12 mouse cellular contexts compared by ENCODE assay signal in the genomic region with DNA sequence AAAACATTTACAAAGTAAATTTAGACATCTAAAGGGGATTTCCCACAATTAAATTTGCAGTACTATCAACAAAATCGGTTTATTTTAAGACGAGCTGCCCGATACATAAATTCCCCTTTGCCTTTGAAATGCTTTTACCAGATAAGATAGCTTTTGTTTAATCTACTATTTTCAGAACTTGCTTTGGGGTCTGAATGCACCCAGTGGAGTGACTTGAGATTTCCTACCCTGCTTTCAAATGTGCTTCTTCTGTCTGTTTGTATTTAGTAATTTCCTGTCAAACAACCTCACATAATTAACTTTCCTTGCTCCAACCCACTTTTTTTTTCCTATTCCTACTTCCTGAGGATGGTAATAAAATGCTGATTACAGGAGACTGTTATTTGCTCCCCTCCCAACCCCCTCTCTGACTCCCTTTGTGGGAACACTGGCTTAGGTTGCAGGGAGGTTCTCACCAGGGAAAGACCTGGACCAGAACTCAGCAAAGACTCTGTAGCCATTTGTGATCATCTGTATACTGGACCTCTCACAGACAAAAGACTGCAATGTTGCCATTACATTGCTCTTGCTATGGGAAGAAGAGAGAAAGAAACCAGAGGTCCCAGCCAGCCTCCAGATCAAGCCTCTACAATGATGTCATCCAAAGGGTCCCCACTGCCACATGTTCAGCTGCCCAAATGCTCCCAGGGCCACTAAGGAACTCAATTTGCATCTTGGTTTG.
DNase-seq lines count a peak whose midpoint lies in the region; ATAC-seq and TF ChIP-seq lines count a peak whose summit lies in the region.
"Had no signal": no experiment of that assay in that cellular context is flagged by ENCODE, and none has a peak within 500 bp of the region (broad histone marks: within the 10 kb centered on the region; RNA-seq: fewer than 3 reads in every experiment).

No protein-coding gene starts in this region.

- peaks cover 16% of the 10 kb centered on the region for H3K4me1 ChIP-seq in hindbrain, embryonic 12.5 days
- peaks cover 8% of the 10 kb centered on the region for H3K4me1 ChIP-seq in hindbrain, embryonic 14.5 days (replicated peaks; ENCODE audit: control insufficient read depth, insufficient read depth, low read length)
- peaks cover 14% of the 10 kb centered on the region for H3K4me1 ChIP-seq in neural tube, embryonic 12.5 days
- peaks cover 18% of the 10 kb centered on the region for H3K4me1 ChIP-seq in neural tube, embryonic 15.5 days
- peaks cover 17% of the 10 kb centered on the region for H3K4me1 ChIP-seq in forebrain, embryonic 15.5 days

- H3K27me3 ChIP-seq in hindbrain, embryonic 12.5 days, result no peaks in the 10 kb centered on the region
- H3K27me3 ChIP-seq in hindbrain, embryonic 14.5 days (ENCODE audit: control insufficient read depth, insufficient read depth, low read length), result no peaks in the 10 kb centered on the region
- no peaks in the 10 kb centered on the region for H3K27me3 ChIP-seq in neural tube, embryonic 12.5 days (replicated peaks)
- H3K27me3 ChIP-seq in neural tube, embryonic 15.5 days (replicated peaks), result no peaks in the 10 kb centered on the region
- no peaks in the 10 kb centered on the region for H3K27me3 ChIP-seq in forebrain, embryonic 15.5 days
- H3K27me3 ChIP-seq: heart, embryonic 15.5 days had no signal

- H3K9me3 ChIP-seq in hindbrain, embryonic 12.5 days (replicated peaks), result no peaks in the 10 kb centered on the region
- H3K9me3 ChIP-seq in hindbrain, embryonic 14.5 days (ENCODE audit: control insufficient read depth, low read length), result no peaks in the 10 kb centered on the region
- H3K9me3 ChIP-seq in neural tube, embryonic 12.5 days, result 0 out of 2 replicates have a peak, but pooled peaks cover 5% of the 10 kb centered on the region
- H3K9me3 ChIP-seq in neural tube, embryonic 15.5 days (replicated peaks), result no peaks in the 10 kb centered on the region
- no peaks in the 10 kb centered on the region for H3K9me3 ChIP-seq in forebrain, embryonic 15.5 days
- H3K9me3 ChIP-seq: heart, embryonic 15.5 days had no signal

- 0 out of 2 replicates have a peak overlapping the region, but pooled peaks have one; percentile 32 for H3K27ac ChIP-seq in hindbrain, embryonic 12.5 days
- no peak overlapping the region for H3K27ac ChIP-seq in hindbrain, embryonic 14.5 days
- H3K27ac ChIP-seq in neural tube, embryonic 12.5 days, result no peak overlapping the region
- no peak overlapping the region; the same call in 1 of the 2 replicates for H3K27ac ChIP-seq in neural tube, embryonic 15.5 days (replicated peaks)
- H3K27ac ChIP-seq in forebrain, embryonic 15.5 days (replicated peaks), result 0 out of 2 replicates have a peak overlapping the region, but pooled peaks have one; percentile 19
- no peak overlapping the region for H3K27ac ChIP-seq in left cerebral cortex, adult 2 months
- H3K27ac ChIP-seq: heart, embryonic 15.5 days had no signal

- intact Hi-C loops in left cerebral cortex, adult 2 months (cut with DNase I), result no loop called here
- intact Hi-C loops in left cerebral cortex, postnatal 10 days (cut with DNase I), result no loop called here

- 86% methylated on average over 3 of the region's 3 CpGs for WGBS in hindbrain, embryonic 12.5 days
- 83% methylated on average over 3 of the region's 3 CpGs for WGBS in hindbrain, embryonic 14.5 days
- 68% methylated on average over 3 of the region's 3 CpGs for WGBS in neural tube, embryonic 12.5 days
- 70% methylated on average over 3 of the region's 3 CpGs for WGBS in neural tube, embryonic 15.5 days
- 83% methylated on average over 3 of the region's 3 CpGs for WGBS in forebrain, embryonic 15.5 days

- no peak for DNase-seq in hindbrain, embryonic 14.5 days (ENCODE audit: low spot score)
- DNase-seq in left cerebral cortex, adult 2 months (ENCODE audit: extremely low spot score in 1 of 2, low spot score in 2 of 2), result no peak
- no peak for DNase-seq in left cerebral cortex, postnatal 10 days (ENCODE audit: extremely low spot score in 1 of 2, low spot score in 2 of 2)
- DNase-seq: midbrain, embryonic 14.5 days; thymus, postnatal 14 days had no signal

- H3K4me3 ChIP-seq in hindbrain, embryonic 12.5 days, result no peak overlapping the region
- no peak overlapping the region for H3K4me3 ChIP-seq in hindbrain, embryonic 14.5 days (replicated peaks; ENCODE audit: low read length)
- H3K4me3 ChIP-seq in neural tube, embryonic 12.5 days, result no peak overlapping the region
- H3K4me3 ChIP-seq in neural tube, embryonic 15.5 days (replicated peaks), result no peak overlapping the region
- H3K4me3 ChIP-seq in forebrain, embryonic 15.5 days, result no peak overlapping the region
- H3K4me3 ChIP-seq in left cerebral cortex, adult 2 months, result no peak overlapping the region
- H3K4me3 ChIP-seq: heart, embryonic 15.5 days had no signal

- 0 out of 2 replicates have a peak, but pooled peaks cover 3% of the 10 kb centered on the region for H3K36me3 ChIP-seq in hindbrain, embryonic 12.5 days
- no peaks in the 10 kb centered on the region for H3K36me3 ChIP-seq in hindbrain, embryonic 14.5 days (replicated peaks; ENCODE audit: control insufficient read depth, insufficient read depth)
- H3K36me3 ChIP-seq in neural tube, embryonic 12.5 days, result no peaks in the 10 kb centered on the region
- H3K36me3 ChIP-seq in neural tube, embryonic 15.5 days, result no peaks in the 10 kb centered on the region
- H3K36me3 ChIP-seq in forebrain, embryonic 15.5 days, result no peaks in the 10 kb centered on the region
- H3K36me3 ChIP-seq: heart, embryonic 15.5 days had no signal

- H3K4me2 ChIP-seq in hindbrain, embryonic 12.5 days (replicated peaks), result no peak overlapping the region
- H3K4me2 ChIP-seq in hindbrain, embryonic 14.5 days (replicated peaks), result no peak overlapping the region
- H3K4me2 ChIP-seq in neural tube, embryonic 12.5 days (replicated peaks), result no peak overlapping the region
- no peak overlapping the region for H3K4me2 ChIP-seq in neural tube, embryonic 15.5 days
- H3K4me2 ChIP-seq in forebrain, embryonic 15.5 days (replicated peaks), result no peak overlapping the region
- H3K4me2 ChIP-seq: heart, embryonic 15.5 days; liver, embryonic 11.5 days had no signal

- no peak for TF ChIP-seq CTCF in left cerebral cortex, adult 2 months (IDR thresholded peaks at IDR 0.05)

- no peak overlapping the region for H3K9ac ChIP-seq in hindbrain, embryonic 12.5 days
- H3K9ac ChIP-seq in hindbrain, embryonic 14.5 days, result no peak overlapping the region
- no peak overlapping the region for H3K9ac ChIP-seq in neural tube, embryonic 12.5 days
- no peak overlapping the region for H3K9ac ChIP-seq in neural tube, embryonic 15.5 days (replicated peaks)
- H3K9ac ChIP-seq in forebrain, embryonic 15.5 days (replicated peaks), result no peak overlapping the region
- H3K9ac ChIP-seq: heart, embryonic 15.5 days had no signal

- ATAC-seq in hindbrain, embryonic 12.5 days (ENCODE audit: low FRiP score), result no peak
- ATAC-seq in hindbrain, embryonic 14.5 days (ENCODE audit: low FRiP score), result no peak
- 0 out of 2 replicates have a peak, but pooled peaks have one; percentile 33 for ATAC-seq in neural tube, embryonic 12.5 days (ENCODE audit: low FRiP score, low read depth)
- ATAC-seq in neural tube, embryonic 15.5 days (ENCODE audit: low FRiP score), result no peak
- no peak for ATAC-seq in forebrain, embryonic 15.5 days (replicated peaks)
- ATAC-seq in megakaryocyte progenitor cell, adult 5-6 weeks (replicated peaks; ENCODE audit: poor library complexity), result peak; percentile 44

Comparison
In these comparisons a context has a peak if more than half of its experiments do, and no peak if none do; other contexts are left out.
1. ATAC-seq: peak in neural tube, embryonic 12.5 days (single experiment) and megakaryocyte progenitor cell, adult 5-6 weeks (single experiment); none in hindbrain, embryonic 12.5 days (single experiment), hindbrain, embryonic 14.5 days (single experiment), neural tube, embryonic 15.5 days (single experiment) and forebrain, embryonic 15.5 days (single experiment).
2. H3K27ac ChIP-seq: peak in hindbrain, embryonic 12.5 days (single experiment) and forebrain, embryonic 15.5 days (single experiment); none in hindbrain, embryonic 14.5 days (single experiment), neural tube, embryonic 12.5 days (single experiment), neural tube, embryonic 15.5 days (single experiment) and left cerebral cortex, adult 2 months (single experiment).